24 mouse cellular contexts compared by ENCODE assay signal in genomic region chr2:152323971-152324370, GRCm38 (mm10). TPM values are rescaled to one million over a fixed set of nuclear protein-coding genes. Genes with fewer than 3 reads are reported as not detected.
DNase-seq lines count a peak whose midpoint lies in the region; TF ChIP-seq lines count a peak whose summit lies in the region.
"Had no signal": no experiment of that assay in that cellular context is flagged by ENCODE, and none has a peak within 500 bp of the region (broad histone marks: within the 10 kb centered on the region; RNA-seq: fewer than 3 reads in every experiment).

No protein-coding gene starts in this region.

- no peak for TF ChIP-seq POLR2A in cerebellum, adult 2 months (IDR thresholded peaks at IDR 0.05; ENCODE audit: borderline replicate concordance, insufficient read depth, low read length)

- 30% methylated on average over 14 of the region's 14 CpGs for WGBS in cerebellum, adult 2 months

- H3K27me3 ChIP-seq in cerebellum, adult 2 months (ENCODE audit: control insufficient read depth, insufficient read depth, low read length), result no peaks in the 10 kb centered on the region
- H3K27me3 ChIP-seq: forebrain, embryonic 15.5 days; hindbrain, embryonic 15.5 days; intestine, embryonic 15.5 days; kidney, embryonic 15.5 days; neural tube, embryonic 15.5 days had no signal

- H3K27ac ChIP-seq in cerebellum, adult 2 months (ENCODE audit: insufficient read depth, low read length), result peak overlapping the region; percentile 27
- H3K27ac ChIP-seq: embryonic facial prominence, embryonic 10.5 days; forebrain, embryonic 15.5 days; heart, embryonic 10.5 days; hindbrain, embryonic 15.5 days; intestine, embryonic 15.5 days; kidney, embryonic 15.5 days; neural tube, embryonic 15.5 days had no signal

- H3K4me3 ChIP-seq in cerebellum, adult 2 months (replicated peaks; ENCODE audit: insufficient read depth, low read depth, low read length), result no peak overlapping the region
- H3K4me3 ChIP-seq: embryonic facial prominence, embryonic 10.5 days; forebrain, embryonic 15.5 days; heart, embryonic 10.5 days; hindbrain, embryonic 15.5 days; intestine, embryonic 15.5 days; kidney, embryonic 15.5 days; neural tube, embryonic 15.5 days had no signal

- H3K4me1 ChIP-seq in cerebellum, adult 2 months (ENCODE audit: control insufficient read depth, insufficient read depth, low read length), result peaks cover 16% of the 10 kb centered on the region
- H3K4me1 ChIP-seq: forebrain, embryonic 15.5 days; heart, embryonic 10.5 days; hindbrain, embryonic 15.5 days; intestine, embryonic 15.5 days; kidney, embryonic 15.5 days had no signal

- no peak for TF ChIP-seq CTCF in cerebellum, adult 2 months (IDR thresholded peaks at IDR 0.05; ENCODE audit: borderline replicate concordance, insufficient read depth, low read depth, low read length)

- DNase-seq in adrenal gland, adult 2 months, result peak; percentile 78
- no peak for DNase-seq in adrenal gland, postnatal 25 days
- peak; percentile 70 for DNase-seq in adrenal gland, postnatal 14 days
- DNase-seq in cerebellum, adult 2 months, result peak; percentile 74 to 82
- peak; percentile 63 to 72 for DNase-seq in cerebellum, postnatal 36 days
- DNase-seq in urinary bladder, postnatal 25 days (ENCODE audit: low spot score), result no peak
- DNase-seq in kidney, postnatal 14 days, result no peak
- no peak for DNase-seq in MN1 (ENCODE audit: low spot score)
- DNase-seq: gastrocnemius, postnatal 10 days; heart, postnatal 4 days; left cerebral cortex, postnatal 4 days; right cerebral cortex, adult 18-20 months; thymus, adult 2 months had no signal

RNA-seq across cellular contexts. Expression of gene Rbck1, which starts 8.5 kb away (rescaled TPM):
- total RNA-seq in adrenal gland, adult 2 months (2021), result 100 to 1,000 TPM; 103 to 107 TPM
- polyA plus RNA-seq in adrenal gland, adult 2 months (2012; rRNA removed), result 328 and 381 TPM in 2 replicates
- 113 and 126 TPM in 2 replicates for total RNA-seq in adrenal gland, postnatal 25 days (2021)
- 104 and 107 TPM in 2 replicates for total RNA-seq in adrenal gland, postnatal 14 days (2021)
- polyA plus RNA-seq in cerebellum, adult 2 months (2012; rRNA removed), result 205 and 208 TPM in 2 replicates

RNA-seq across cellular contexts. Expression of gene Trib3, which starts 19.9 kb away (rescaled TPM):
- total RNA-seq in adrenal gland, adult 2 months (2021), result 10 to 100 TPM in 1 of 2 experiments, 1 to 10 TPM in 1; 2.8 to 23.9 TPM
- 5.8 and 6.9 TPM in 2 replicates for polyA plus RNA-seq in adrenal gland, adult 2 months (2012; rRNA removed)
- total RNA-seq in adrenal gland, postnatal 25 days (2021), result 10.6 and 19.7 TPM in 2 replicates
- total RNA-seq in adrenal gland, postnatal 14 days (2021), result 4.5 and 6.0 TPM in 2 replicates
- 1.1 TPM in 2 replicates for polyA plus RNA-seq in cerebellum, adult 2 months (2012; rRNA removed)
- total RNA-seq: granulocyte monocyte progenitor cell, adult 5-6 weeks had no signal

RNA-seq across cellular contexts. Expression of gene Tbc1d20, which starts 30.3 kb away (rescaled TPM):
- 100 to 1,000 TPM; 121 to 162 TPM for total RNA-seq in adrenal gland, adult 2 months (2021)
- 63.3 and 69.8 TPM in 2 replicates for polyA plus RNA-seq in adrenal gland, adult 2 months (2012; rRNA removed)
- 117 and 119 TPM in 2 replicates for total RNA-seq in adrenal gland, postnatal 25 days (2021)
- 145 and 149 TPM in 2 replicates for total RNA-seq in adrenal gland, postnatal 14 days (2021)
- 38.7 and 40.9 TPM in 2 replicates for polyA plus RNA-seq in cerebellum, adult 2 months (2012; rRNA removed)

RNA-seq across cellular contexts. Expression of gene Nrsn2, which starts 52.5 kb away (rescaled TPM):
- total RNA-seq in adrenal gland, adult 2 months (2021), result 1 to 10 TPM; 3.9 to 5.0 TPM
- polyA plus RNA-seq in adrenal gland, adult 2 months (2012; rRNA removed), result 7.4 and 8.4 TPM in 2 replicates
- 2.1 and 3.2 TPM in 2 replicates for total RNA-seq in adrenal gland, postnatal 25 days (2021)
- 2.8 and 3.0 TPM in 2 replicates for total RNA-seq in adrenal gland, postnatal 14 days (2021)
- 124 and 142 TPM in 2 replicates for polyA plus RNA-seq in cerebellum, adult 2 months (2012; rRNA removed)
- total RNA-seq: granulocyte monocyte progenitor cell, adult 5-6 weeks; heart, postnatal 4 days; liver, adult 2 months had no signal
- polyA plus RNA-seq: liver, adult 2 months; liver, embryonic 16.5 days; lung, postnatal 0 days had no signal

Comparison
In these comparisons a context has a peak if more than half of its experiments do, and no peak if none do; other contexts are left out.
1. DNase-seq: peak in adrenal gland, adult 2 months (single experiment), adrenal gland, postnatal 14 days (single experiment), cerebellum, adult 2 months (2 of 2) and cerebellum, postnatal 36 days (2 of 2); none in adrenal gland, postnatal 25 days (single experiment), urinary bladder, postnatal 25 days (single experiment), kidney, postnatal 14 days (single experiment) and MN1 (single experiment).